Mouse (Mus musculus) MEL (cell line): ENCODE measurements around the gene Serpinb6a. TPM values are rescaled to one million over a fixed set of nuclear protein-coding genes. Genes with fewer than 3 reads are reported as not detected.

ENCODE experiments used
- DNase-seq: peaks from one replicate; pipeline ENCODE4 v3.0.0; 2011; ENCODE audit warnings: low read depth, low spot score
- H3K27ac ChIP-seq: 2 replicates; pipeline ENCODE4 v1.5.1; 2012; ENCODE audit warnings: low read depth, mild to moderate bottlenecking, control low read depth, low read length, moderate library complexity; ENCODE audit not compliant: control insufficient read depth
- H3K27me3 ChIP-seq, 2 experiments: fragments of 150-350 bp in 1 of 2; sonication (generic) in 1 of 2; 2 replicates each; pipeline ENCODE4 v1.6.1; 2012; ENCODE audit warnings: low read length in 2 of 2, mild to moderate bottlenecking in 2 of 2, improper control_type of control experiment in 1 of 2, moderate library complexity in 1 of 2; ENCODE audit not compliant: insufficient read depth in 2 of 2, control insufficient read depth in 1 of 2
- H3K36me3 ChIP-seq, 2 experiments: 2 replicates each; pipeline ENCODE4 v1.6.1; 2012 to 2014; ENCODE audit warnings: low read length in 2 of 2, improper control_type of control experiment in 1 of 2, inconsistent platforms in 1 of 2, mild to moderate bottlenecking in 1 of 2; ENCODE audit not compliant: insufficient read depth in 2 of 2, control insufficient read depth in 1 of 2
- H3K4me1 ChIP-seq, 2 experiments: fragments of 150-350 bp in 1 of 2; sonication (generic) in 1 of 2; 2 replicates each; pipeline ENCODE4 v1.6.1; 2012; ENCODE audit warnings: low read length in 2 of 2, improper control_type of control experiment in 1 of 2, mild to moderate bottlenecking in 1 of 2; ENCODE audit not compliant: insufficient read depth in 2 of 2, control insufficient read depth in 1 of 2
- H3K4me3 ChIP-seq, 2 experiments: fragments of 150-350 bp in 1 of 2; sonication (generic) in 1 of 2; 2 replicates each; pipeline ENCODE4 v1.5.1; 2012; ENCODE audit warnings: low read depth in 2 of 2, low read length in 2 of 2, mild to moderate bottlenecking in 2 of 2, moderate library complexity in 2 of 2, control low read depth in 1 of 2, improper control_type of control experiment in 1 of 2; ENCODE audit not compliant: control insufficient read depth in 1 of 2, insufficient read depth in 1 of 2
- H3K79me2 ChIP-seq: 2 replicates; pipeline ENCODE4 v1.6.1; 2012; ENCODE audit warnings: mild to moderate bottlenecking, low read length, moderate library complexity; ENCODE audit not compliant: control insufficient read depth, poor library complexity, insufficient read depth
- H3K9ac ChIP-seq: 2 replicates; pipeline ENCODE4 v1.6.1; 2012; ENCODE audit warnings: low read depth, mild to moderate bottlenecking, control low read depth, low read length, moderate library complexity; ENCODE audit not compliant: control insufficient read depth, poor library complexity, severe bottlenecking
- H3K9me3 ChIP-seq: fragments of 150-350 bp; sonication (generic); replicated peaks from 2 replicates; pipeline ENCODE4 v1.6.1; 2012; ENCODE audit warnings: mild to moderate bottlenecking, low read length, improper control_type of control experiment, moderate library complexity; ENCODE audit not compliant: insufficient read depth
- BHLHE40 ChIP-seq: IDR thresholded peaks from 2 replicates; pipeline ENCODE4 v1.6.1; 2012; ENCODE audit warnings: low read depth, mild to moderate bottlenecking, inconsistent platforms, low read length, improper control_type of control experiment, borderline replicate concordance
- CHD2 ChIP-seq: IDR thresholded peaks from 2 replicates; pipeline ENCODE4 v1.6.1; 2011; ENCODE audit warnings: low read length, improper control_type of control experiment
- CTCF ChIP-seq, 3 experiments: IDR thresholded peaks in 2 of 3; conservative IDR thresholded peaks in 1 of 3; 2 replicates each; pipeline ENCODE4 v1.5.1; 2011 to 2012; ENCODE audit warnings: low read length in 3 of 3, low read depth in 2 of 3, mild to moderate bottlenecking in 2 of 3, improper control_type of control experiment in 1 of 3, inconsistent platforms in 1 of 3, mixed read lengths in 1 of 3, moderate library complexity in 1 of 3; ENCODE audit not compliant: control insufficient read depth in 1 of 3, insufficient read depth in 1 of 3, poor library complexity in 1 of 3, severe bottlenecking in 1 of 3
- GABPA ChIP-seq: IDR thresholded peaks from 2 replicates; pipeline ENCODE4 v1.6.1; 2012; ENCODE audit warnings: low read depth, mild to moderate bottlenecking, inconsistent platforms, low read length, improper control_type of control experiment, moderate library complexity
- GATA1 ChIP-seq: IDR thresholded peaks from 2 replicates; pipeline ENCODE4 v1.6.1; 2011; ENCODE audit warnings: low read depth, low read length, improper control_type of control experiment
- HCFC1 ChIP-seq: IDR thresholded peaks from 2 replicates; pipeline ENCODE4 v1.6.1; 2012; ENCODE audit warnings: low read depth, mild to moderate bottlenecking, inconsistent platforms, low read length, improper control_type of control experiment, moderate library complexity
- JUND ChIP-seq: IDR thresholded peaks from 2 replicates; pipeline ENCODE4 v1.6.1; 2011; ENCODE audit warnings: low read depth, mild to moderate bottlenecking, improper control_type of control experiment, low read length
- MAFK ChIP-seq: IDR thresholded peaks from 2 replicates; pipeline ENCODE4 v1.6.1; 2011; ENCODE audit warnings: low read depth, mild to moderate bottlenecking, low read length, improper control_type of control experiment, borderline replicate concordance
- NELFE ChIP-seq: IDR thresholded peaks from 2 replicates; pipeline ENCODE4 v1.6.1; 2011; ENCODE audit warnings: low read depth, low read length, improper control_type of control experiment
- POLR2AphosphoS5 ChIP-seq: IDR thresholded peaks from 2 replicates; pipeline ENCODE4 v1.6.1; 2012; ENCODE audit warnings: low read depth, borderline replicate concordance, mild to moderate bottlenecking, inconsistent platforms, low read length, moderate library complexity, mixed read lengths
- SMC3 ChIP-seq: IDR thresholded peaks from 2 replicates; pipeline ENCODE4 v1.6.1; 2011; ENCODE audit warnings: low read depth, low read length, improper control_type of control experiment
- TAL1 ChIP-seq: IDR thresholded peaks from 2 replicates; pipeline ENCODE4 v1.6.1; 2012; ENCODE audit warnings: mild to moderate bottlenecking, inconsistent platforms, low read length, moderate library complexity, mixed read lengths
- TBP ChIP-seq: IDR thresholded peaks from 2 replicates; pipeline ENCODE4 v1.8.0; 2011; ENCODE audit warnings: low read depth, low read length, improper control_type of control experiment
- ZNF384 ChIP-seq: IDR thresholded peaks from 2 replicates; pipeline ENCODE4 v1.6.1; 2012; ENCODE audit warnings: low read depth, mild to moderate bottlenecking, inconsistent platforms, low read length, improper control_type of control experiment
- polyA plus RNA-seq, 2 experiments: library from polyadenylated mRNA; stranded (reverse) in 1 of 2; unstranded in 1 of 2; fragments of >175 nt in 1 of 2; fragments of >200 nt in 1 of 2; gene quantifications; 2 replicates each; pipeline versions ENCODE4 v1.2.1 to v1.2.4; 2012; ENCODE audit warnings: low replicate concordance in 2 of 2, low read depth in 1 of 2; ENCODE audit not compliant: insufficient read length in 2 of 2, insufficient read depth in 1 of 2, missing spikeins in 1 of 2
- total RNA-seq: library from RNA; depleted of rRNA; stranded (reverse); fragments of 300-350 nt; gene quantifications from 2 replicates; pipeline ENCODE4 v1.2.3, GENCODE M21; 2012

The Serpinb6a gene
- total and polyA plus RNA-seq, 3 experiments, result 61.6 to 65.1 TPM; not detected in 1

- H3K4me3 ChIP-seq, result no peak overlapping the region
- H3K9me3 ChIP-seq, result no peaks in the 10 kb centered on the region
- no peaks in the 10 kb centered on the region for H3K27me3 ChIP-seq
- peaks cover 0 to 5% of the 10 kb centered on the region in 2 experiments; a peak in 2 of 4 replicates for H3K36me3 ChIP-seq
- peaks cover 0 to 6% of the 10 kb centered on the region in 2 experiments; a peak in 2 of 4 replicates for H3K4me1 ChIP-seq
- TF ChIP-seq GABPA, result no peak
- 0 out of 2 replicates have a peak, but pooled peaks have one; percentile 49 for TF ChIP-seq TBP
- TF ChIP-seq CTCF (IDR thresholded peaks at IDR 0.05 in 2 of 3, conservative IDR thresholded peaks at IDR 0.05 in 1 of 3; ENCODE audit: control insufficient read depth in 1 of 3, insufficient read depth in 1 of 3, low read depth in 2 of 3, low read length in 3 of 3, poor library complexity in 1 of 3, severe bottlenecking in 1 of 3), result peak in 2 of 3 experiments; percentile 8 to 22; a peak in 1 of 6 replicates
- H3K9ac ChIP-seq, result no peak overlapping the region
- H3K27ac ChIP-seq, result no peak overlapping the region
- no peaks in the 10 kb centered on the region for H3K79me2 ChIP-seq
- peak; percentile 51 for DNase-seq
These were observed 49.1 kb upstream of the Serpinb6a start for GRCm38 (mm10) chr13:34051692-34052091.

GRCm38 (mm10) chr13:34050479-34050878, 47.9 kb upstream of the Serpinb6a start:
- H3K9ac ChIP-seq, result no peak overlapping the region
- no peak overlapping the region for H3K27ac ChIP-seq
- H3K9me3 ChIP-seq, result no peaks in the 10 kb centered on the region
- DNase-seq, result no peak
- TF ChIP-seq BHLHE40 (no peak), NELFE (no peak), GABPA (no peak), GATA1 (no peak), TAL1 (no peak), JUND (no peak), HCFC1 (no peak), POLR2AphosphoS5 (no peak), ZNF384 (no peak)
- peaks cover 0 to 5% of the 10 kb centered on the region in 2 experiments; a peak in 2 of 4 replicates for H3K36me3 ChIP-seq
- peaks cover 0 to 8% of the 10 kb centered on the region in 2 experiments; a peak in 2 of 4 replicates for H3K4me1 ChIP-seq
- H3K4me3 ChIP-seq, result no peak overlapping the region
- no peaks in the 10 kb centered on the region for H3K27me3 ChIP-seq
- H3K79me2 ChIP-seq, result no peaks in the 10 kb centered on the region

- Histone ChIP-seq H3K9me3 (no peaks in the 10 kb centered on the region), H3K79me2 (no peaks in the 10 kb centered on the region), H3K9ac (no peak overlapping the region), H3K4me1 (peaks cover 0 to 3% of the 10 kb centered on the region in 2 experiments; a peak in 1 of 4 replicates), H3K27ac (no peak overlapping the region), H3K27me3 (no peaks in the 10 kb centered on the region), H3K36me3 (no peaks in the 10 kb centered on the region), H3K4me3 (no peak overlapping the region)
- TF ChIP-seq HCFC1 (no peak), SMC3 (no peak), MAFK (no peak), CHD2 (no peak)
- no peak for DNase-seq
These were observed 44.9 kb upstream of the Serpinb6a start for GRCm38 (mm10) chr13:34047526-34047925.
